Mouse (Mus musculus) induced T-regulatory cell, adult 2 months (primary cell): Measurements from ENCODE around the gene Pabpn1l.

Experiments
- DNase-seq: peaks from one replicate; pipeline ENCODE4 v3.0.0-alpha.2; 2012; ENCODE audit warnings: low read depth

Gene Pabpn1l

DNA sequence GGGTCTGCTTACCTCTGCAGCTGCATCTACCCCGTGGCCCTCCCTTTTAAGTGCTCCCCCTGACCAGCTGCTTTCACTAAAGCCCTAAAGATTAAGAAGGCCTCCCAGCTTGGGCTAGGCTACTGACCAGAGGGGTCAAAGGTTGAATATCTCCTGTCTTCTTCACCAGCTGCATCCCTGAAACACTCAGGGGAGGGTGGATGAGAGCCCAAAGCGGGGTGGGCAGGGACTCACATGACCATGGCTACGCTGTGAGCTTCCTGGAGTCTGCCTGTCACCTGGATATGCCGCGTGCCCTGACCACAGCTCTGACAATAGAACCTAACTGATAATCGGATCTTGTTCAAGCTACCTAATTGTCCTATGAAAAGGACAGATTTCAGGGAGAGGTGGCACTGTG is at the start of gene Pabpn1l:
Gene Pabpn1l (minus strand): TSS at position 13 of the 400 bp plus-strand sequence.
- DNase-seq: no peak

DNA sequence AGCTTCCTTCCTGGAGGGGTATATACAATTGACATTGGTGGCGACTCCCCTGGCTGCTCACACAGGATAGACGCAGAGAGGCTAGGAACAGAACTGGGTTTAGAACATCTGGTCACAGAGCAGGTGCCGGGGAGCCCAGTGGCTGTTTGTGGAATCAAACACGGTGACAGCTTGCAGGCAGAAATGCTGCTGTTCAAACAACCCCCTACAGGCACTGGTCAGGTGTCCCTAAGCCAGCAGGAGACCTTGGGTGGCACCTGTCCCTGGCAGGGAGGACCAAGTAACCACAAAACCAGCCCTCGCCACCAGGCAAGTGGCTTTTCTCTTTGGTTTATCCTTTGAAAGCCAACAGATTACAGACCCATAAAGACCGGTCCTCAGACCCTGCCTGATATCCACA is 49.4 kb upstream of the Pabpn1l start:
- no peak for DNase-seq

DNA sequence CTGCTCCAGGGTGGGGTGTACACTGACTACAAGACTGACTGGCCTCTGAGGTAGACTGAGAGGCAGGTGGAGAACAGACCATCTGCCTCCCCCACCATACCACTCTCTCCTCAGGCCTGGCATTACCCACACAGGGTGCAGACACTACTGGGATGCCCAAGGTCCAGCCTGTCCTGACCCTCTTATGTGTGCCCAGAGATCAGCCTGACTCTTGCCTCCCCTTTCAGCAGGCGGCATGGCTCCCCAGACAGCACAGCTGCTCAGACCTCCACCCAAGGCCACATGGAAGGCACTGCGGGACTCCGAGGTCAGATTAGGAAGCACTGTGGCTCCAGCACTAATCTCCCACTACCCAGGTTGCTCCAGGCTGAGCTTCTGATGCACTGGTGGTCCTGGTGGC is 48.2 kb upstream of the Pabpn1l start:
- no peak for DNase-seq

DNA sequence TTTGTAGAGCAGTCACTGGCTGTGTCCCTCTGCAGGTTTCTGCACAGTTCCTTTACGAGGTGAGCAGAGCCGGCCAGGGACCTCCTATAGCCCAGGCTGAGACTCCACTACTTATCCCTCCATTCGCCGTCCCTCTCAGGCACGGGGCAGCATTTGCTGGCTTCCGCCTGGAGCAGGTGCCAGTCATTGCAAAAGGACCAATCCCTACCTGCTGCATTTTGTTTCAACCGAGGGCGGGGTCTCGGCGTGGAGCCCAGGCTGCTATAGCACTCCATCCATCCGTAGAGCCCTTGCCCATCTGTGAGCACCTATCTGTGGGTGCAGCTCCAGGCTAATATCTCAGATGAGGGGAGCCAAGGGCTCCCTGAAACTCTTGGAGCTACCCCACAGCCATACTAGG is 47.5 kb upstream of the Pabpn1l start:
- DNase-seq: no peak

DNA sequence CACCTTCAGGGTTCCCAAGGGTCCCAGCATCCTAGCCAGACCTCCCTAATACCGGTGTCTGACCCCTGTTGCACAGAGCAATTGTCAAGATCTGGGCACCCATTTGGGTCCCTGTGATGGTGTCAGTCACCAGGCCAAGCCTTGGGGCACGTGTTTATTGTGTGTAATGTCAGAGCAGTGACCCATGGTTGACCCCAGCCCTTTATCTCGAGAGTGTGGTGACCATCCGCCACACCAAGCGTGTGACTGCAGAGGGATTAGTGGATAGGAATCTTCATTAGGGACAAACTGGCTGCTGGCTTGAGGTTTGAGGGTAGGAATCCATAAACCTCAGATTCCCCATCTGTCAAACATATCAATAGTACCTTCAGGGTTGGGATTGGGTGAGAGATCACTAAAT is 46.8 kb upstream of the Pabpn1l start:
- DNase-seq: no peak

DNA sequence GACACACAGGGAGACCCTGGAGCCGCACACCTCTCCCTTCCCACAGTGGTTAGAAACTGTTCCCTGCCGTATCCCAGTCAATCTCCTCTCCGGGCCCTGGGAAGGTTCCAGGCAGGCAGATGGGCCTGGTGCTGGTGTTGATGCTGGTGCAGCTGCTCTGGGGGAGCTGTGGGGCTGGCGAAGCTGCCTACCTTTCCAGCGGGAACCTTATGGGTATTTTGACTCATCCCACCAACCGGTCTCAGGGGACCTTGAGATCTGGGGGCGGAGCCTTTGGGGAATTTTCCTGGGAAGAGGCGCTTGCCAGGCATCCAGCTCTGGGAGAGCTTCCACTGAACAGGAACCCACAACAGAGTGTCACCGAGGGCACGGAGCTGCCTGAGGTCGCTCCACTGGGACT is 45.3 kb upstream of the Pabpn1l start:
- DNase-seq: no peak

DNA sequence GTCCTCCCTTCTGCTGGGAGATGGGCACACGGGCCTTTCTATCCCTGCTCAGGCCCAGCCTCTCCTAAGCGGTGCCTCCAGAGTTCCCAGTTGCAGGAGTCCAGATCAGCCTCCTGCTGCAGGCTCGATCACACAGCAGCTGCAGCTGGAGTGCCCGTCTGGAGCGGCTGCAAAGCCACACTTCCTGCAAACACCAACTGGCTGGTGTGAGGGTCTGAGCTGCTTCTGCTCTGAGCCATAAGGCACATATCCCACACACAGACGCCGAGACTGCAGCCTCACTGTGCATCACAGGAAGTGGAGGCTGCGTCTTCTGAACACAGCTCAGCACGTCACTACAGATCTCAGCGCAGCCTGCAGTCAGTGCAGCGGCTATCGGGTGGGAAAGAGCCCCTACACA is 44.3 kb upstream of the Pabpn1l start:
- peak; percentile 25 for DNase-seq

DNA sequence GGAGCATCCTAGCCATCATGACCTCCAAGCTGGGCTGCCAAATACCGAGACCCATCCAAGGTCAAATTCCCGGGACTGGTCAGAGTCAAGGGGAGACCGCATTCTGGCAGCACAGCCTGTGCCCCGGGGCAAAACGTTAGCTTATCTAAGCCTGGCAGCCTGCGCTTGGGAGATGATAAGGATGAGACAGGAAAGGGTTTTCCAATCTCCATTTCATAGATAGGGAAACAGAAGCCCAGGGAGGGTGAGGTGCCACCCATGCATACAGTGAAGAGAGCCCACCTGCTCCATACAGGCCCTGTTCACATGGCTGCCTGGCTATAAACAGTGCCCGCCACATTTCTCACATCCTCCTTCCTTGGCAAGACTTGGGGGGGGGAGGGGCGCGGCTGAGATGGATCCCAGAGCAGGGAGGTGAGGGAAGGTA is 43.8 kb upstream of the Pabpn1l start:
- no peak for DNase-seq

DNA sequence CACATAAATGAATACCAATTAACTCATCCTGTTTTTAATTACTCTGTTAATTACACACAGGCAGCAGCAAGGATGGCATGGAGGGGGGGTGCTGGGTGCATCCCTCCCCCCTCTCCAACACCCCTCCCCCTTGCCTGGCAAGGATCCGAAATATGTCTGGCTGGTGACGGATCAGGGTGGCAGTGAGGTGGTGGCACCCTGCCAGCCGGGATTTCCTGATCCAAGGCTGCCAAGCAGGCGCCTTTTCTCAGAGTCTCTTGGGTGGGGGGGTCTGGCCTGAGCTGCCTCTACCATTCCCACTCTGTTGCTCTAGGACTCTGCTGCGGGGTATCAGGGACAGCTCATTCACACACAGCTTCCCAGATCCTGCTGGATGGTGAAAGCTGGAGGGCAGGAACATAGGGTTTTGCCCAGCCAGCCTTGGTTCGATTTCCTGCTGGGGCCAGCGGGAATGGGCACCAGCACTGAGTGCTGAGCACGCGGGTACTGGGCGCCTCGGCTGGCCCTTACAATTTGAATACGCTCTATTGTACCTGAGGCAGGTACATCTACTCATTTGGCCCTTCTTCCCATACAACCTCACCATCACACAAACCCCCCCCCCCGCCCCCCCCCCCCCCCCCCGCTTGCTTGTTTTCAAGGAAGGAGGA is 43.3 kb upstream of the Pabpn1l start:
- no peak for DNase-seq

DNA sequence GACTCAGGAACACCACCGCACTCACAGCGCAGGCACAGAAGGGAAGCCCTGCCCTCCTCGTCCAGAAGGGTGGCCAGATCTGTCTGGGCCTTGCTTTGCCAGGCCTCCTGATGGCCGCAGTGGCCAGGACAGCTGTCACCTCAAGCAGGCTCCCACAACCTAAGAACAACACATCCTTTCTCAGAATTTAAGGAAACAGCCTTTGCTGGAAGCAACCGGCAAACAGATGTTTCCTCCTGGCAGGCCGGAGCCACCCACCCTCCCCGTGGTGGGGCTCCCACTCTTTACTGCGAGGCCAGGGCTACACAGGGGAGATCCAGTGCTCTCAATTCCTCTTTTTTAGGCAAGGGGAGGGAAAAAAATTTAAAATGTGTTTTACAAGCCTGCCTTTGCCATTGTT is 42.7 kb upstream of the Pabpn1l start:
- DNase-seq: no peak

DNA sequence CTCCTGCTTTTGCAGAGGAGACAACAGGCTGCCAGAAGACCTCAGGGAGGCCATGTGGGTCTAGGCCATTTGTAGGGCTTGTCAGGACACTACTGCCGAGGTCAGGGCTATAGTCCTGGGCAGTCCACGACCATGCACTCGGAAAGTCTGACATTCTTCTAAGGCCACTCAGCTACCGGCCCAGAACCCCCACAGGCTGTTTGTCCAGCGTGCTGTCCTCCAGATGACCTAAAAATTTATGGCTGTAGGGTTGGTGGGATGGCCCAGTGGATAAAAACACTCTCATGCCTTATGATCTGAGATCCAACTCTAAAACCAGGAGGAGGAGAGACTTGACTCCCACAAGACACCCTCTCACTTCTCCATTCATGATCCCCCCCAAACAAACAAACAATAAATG is 41.1 kb upstream of the Pabpn1l start:
- no peak for DNase-seq

DNA sequence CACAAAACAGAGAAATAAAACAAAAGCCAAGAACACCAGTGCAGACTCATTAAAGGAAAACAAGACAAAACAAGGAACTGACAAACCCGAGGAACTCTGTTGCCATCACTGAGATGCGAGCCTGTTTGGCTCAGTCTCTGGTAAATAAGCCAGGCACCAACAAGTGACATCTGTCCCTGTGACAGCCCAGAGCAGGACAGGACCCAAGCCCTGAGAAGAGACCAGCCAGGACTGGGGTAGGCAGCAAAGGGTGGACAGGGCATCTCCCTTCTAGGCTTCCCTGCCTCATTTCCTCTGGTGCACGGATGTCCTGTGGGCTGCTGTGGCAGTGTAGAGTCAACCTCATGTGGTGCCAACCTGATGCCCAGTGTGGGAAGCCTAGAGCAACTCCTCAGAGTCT is 40.6 kb upstream of the Pabpn1l start:
- DNase-seq: no peak

DNA sequence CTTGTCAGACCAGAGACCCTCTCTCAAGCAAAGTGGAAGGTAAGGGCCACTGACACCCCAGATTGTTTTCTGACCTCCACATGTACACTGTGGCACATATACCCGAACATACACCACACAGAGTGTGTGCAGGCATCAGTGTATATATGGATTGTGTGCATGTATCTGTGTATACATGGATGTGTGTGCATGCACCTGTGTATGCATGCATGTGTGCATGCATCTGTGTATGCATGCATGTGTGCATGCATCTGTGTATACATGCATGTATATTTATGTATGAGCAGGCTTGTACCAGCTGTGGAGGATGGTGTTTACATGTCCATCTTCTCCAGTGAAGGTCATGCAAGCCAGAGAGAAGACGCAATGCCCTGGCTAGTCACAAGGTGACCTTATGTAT is 39.4 kb upstream of the Pabpn1l start:
- DNase-seq: no peak

DNA sequence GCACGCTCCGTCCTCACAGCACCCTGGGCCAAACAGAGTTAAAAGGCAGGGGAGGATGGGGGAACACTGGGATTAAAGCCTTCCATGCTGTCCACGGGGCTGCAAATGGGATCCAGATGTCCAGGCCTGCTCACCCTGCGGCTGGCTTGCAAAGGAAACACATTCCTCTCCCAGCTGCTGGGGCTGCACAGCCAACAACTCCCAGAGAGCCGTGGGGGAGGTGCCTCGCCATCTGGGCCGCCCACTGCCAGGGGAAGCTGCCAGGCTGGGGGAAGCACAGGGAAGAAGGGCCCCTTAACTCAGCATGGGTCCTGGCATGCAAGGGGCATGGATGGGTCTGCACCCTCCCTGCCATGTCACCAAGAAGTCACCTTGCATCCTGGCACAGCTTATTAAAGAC is 38.6 kb upstream of the Pabpn1l start:
- no peak for DNase-seq

DNA sequence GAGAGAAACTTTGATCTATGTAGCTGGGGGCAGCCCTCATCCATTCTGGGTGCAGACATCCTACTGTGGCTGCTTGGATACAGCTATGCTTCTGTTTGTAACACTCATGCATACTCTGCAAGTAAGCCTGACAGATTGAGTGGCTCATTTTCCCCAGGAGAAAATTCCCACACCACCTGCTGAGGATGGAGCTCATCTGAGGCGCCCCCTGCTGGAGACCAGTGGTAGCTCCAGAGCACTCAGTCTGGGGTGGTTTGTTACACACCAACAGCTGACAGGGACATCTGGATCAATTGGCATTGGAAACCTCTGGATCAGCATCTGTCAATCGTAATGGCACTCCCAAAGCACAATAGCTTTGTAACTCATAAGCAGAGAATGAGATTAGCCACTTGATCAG is 37.5 kb upstream of the Pabpn1l start:
- DNase-seq: peak; percentile 53

DNA sequence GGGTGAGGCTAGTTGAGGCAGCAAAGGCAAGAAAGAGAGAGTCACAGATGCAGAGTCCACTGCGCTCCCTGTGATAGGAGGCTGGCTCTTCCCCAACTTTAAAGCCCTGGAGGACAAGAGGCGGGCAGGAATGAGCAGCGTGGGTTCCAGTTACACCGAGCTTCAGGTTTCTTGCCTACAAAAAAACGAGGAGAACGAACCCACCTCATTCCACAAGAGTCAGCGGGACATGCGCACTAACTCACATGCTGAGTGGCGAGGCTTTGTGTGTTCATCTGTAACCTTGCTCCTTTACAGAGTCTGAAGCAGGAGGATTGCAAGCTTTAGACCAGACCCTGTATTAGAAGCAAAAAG is 36.2 kb upstream of the Pabpn1l start:
- no peak for DNase-seq

DNA sequence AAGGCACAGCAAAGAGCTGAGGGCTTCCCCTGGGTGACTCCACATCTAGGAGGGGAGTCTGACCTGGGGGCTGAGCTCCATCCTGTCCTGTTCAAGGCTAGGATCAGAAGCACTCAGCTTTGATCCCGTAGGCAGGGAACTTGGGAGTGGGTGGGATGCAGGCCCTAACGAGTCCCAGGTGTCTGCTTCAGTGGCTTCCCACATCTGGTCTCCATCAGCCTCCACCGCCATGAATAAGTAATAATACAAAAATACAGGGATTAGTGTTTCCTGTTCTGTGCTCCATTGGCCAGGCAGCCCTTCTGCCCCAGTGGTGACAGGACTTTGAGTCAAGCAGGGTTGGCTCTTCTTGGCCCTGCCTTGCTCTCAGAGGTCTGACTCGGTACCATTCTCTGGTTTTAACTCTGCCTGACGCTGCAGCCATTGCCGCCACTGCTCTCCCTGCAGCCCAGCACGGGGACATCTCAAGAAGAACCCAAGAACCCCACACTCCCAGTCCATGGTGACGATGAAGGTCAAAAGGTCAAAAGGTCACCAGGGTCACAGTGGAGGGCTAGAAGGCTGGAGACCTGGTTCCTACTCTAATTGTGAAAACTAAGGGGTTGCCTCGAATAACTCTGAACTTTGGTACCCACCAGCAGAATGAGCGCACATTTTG is 35.7 kb upstream of the Pabpn1l start:
- DNase-seq: no peak

DNA sequence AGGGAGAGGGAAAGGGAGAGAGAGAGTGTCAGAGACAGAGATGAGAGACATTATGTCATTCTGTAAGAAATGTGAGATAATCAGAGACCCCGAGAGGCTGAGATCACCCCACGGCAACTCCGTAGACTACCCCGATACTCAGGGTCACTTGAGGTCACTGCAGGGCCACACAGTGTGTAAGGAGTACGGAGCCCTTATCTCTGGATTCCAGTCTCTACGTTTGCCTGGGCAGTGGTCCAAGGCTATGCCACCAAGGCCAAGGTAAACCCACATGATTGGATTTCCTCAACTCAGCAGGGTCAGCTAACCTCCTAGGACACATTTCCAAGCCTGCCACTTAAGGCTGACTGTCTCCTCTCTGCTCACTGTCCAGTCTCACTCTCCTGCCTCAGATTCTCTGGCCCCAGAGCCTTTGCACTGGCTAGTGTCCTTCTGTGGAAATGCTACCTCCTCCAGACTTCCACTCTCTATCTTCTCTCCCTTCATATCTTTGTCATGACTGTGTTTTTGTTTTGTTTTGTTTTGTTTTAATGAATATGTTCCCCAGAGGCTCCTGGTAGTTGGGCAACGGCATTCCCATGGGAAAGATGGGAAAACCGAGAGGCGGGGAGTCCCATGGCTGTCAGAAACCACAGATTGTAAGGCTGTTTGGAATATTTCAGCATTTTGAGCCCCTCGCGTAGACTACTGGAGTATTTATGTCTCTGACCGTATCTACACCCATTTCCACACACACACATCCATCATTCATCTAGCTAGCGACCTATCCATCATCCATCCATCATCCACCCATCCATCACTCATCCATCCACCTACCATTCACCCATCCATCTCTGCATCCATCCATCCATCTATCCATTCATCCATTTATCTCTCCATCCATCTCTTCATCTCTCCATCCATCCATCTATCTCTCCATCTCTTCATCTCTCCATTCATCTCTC is 33.8 kb upstream of the Pabpn1l start:
- no peak for DNase-seq

DNA sequence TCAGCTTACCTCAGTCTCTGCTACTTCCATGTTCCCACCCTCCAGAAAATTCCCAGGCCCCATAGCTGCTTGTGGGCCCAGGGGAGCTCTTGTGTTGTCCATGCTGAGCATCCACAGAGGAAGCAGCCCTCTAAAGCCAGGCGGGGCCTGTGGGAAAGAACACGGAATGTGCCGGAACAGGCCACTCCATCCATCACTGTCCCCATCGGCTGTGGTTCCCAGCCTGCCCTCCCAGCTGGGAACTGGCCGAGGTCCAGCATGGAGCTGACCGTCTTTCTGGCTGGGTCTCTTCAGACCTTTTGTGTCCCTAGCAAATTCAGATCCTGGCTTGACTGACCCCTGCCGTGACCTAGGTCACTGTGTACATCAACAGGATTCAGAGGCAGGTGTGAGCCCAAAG is 32.2 kb upstream of the Pabpn1l start:
- no peak for DNase-seq

DNA sequence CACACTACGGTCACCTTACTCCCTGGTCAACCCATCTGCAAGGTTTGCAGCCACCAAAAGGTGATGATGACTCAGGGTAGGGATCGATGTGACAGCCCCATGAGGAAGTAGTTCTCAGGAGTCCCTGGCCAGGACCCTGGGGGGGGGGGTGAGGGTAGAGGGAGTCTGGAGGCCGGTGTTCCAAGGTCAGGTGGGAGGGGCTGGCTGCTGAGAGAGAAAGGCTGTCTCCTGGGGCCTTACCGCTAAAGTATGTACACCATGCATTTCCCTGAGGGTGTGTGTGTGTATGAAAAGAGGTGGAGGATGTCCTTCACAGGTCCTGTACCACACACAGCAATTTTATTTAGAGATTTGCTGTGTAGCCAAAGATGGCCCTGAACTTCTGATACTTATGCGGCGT is 30.1 kb upstream of the Pabpn1l start:
- DNase-seq: no peak

DNA sequence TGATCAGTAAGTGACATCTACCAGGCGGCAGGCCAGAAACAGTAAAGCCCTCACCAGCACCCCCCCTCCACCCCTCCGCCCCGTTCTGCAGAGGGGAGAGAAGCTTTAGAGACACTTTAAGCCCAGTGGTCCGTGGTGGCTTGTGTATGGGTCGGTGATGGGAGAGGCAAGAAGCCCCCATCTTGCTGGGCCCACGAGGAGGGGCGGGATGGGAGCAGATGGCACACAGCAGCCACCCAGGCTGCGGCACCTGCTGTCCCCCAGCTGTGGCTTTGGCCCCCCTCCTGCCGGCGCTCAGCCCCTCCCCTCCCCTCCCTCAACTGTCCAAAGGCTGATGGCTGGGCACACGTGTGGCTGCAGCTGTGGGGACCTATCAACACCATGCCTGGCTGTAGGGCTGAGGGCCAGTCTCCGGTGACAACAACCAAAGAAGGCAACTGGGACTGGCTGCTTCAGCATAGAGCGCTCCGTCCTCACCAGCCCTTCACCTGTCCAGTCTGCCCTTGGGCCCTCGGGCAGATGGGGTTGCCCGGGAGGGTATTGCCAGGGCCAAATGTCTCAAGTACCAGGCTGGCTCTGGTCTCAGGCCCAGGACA is 28.9 kb upstream of the Pabpn1l start:
- DNase-seq: no peak

DNA sequence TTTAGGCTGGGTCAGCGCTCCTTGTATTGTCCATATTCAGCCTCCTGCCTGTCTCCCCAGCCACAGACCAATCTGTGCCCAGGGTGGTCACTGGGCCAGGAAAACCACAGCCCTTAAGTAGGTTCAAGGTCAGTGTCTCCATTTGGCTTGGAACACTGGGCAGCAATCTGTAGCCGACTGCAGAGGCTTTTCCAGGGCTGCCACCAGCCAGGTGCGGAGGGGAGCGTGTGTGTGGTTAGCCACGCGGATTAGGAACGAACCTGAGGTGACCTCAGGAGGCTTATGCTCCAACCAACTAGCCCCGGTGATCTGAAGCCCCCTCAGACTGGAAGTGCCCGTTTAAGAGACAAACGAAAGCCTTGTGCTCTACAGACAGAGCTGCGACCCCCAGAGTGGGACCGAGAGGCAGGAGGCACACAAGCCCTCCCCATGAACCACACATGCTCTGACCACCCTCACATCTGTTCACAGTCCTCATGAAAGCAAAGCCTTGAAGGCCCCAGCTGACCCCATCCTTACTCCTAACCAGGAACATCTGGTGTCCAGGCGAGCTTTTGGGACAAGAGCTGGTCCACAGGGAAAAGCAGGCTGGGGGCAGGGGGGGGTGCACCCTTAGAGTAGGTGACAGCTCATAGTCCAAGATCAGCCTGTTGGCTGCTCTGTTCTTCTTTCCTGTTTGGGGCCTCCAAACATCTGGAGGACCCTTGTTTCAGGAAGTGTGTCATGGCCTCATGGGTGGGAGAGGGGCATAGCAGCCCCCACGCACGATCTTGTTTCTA is 25.8 kb upstream of the Pabpn1l start:
- no peak for DNase-seq
